Mouse (Mus musculus): Measurements from ENCODE around the gene Nfatc3. TPM values are rescaled to one million over a fixed set of nuclear protein-coding genes. Genes with fewer than 3 reads are reported as not detected.

The Nfatc3 gene
- polyA plus RNA-seq, 1 experiment: 78.3 TPM

- Histone ChIP-seq H3K4me1 (ENCODE audit: control insufficient read depth, insufficient read depth, low read length) (no peaks in the 10 kb centered on the region), H3K36me3 (ENCODE audit: control insufficient read depth, insufficient read depth, low read length, poor library complexity, severe bottlenecking) (no peaks in the 10 kb centered on the region), H3K4me3 (ENCODE audit: low read depth, low read length) (no peak overlapping the region; the same call in 1 of the 2 replicates), H3K27ac (ENCODE audit: insufficient read depth, low read length) (no peak overlapping the region), H3K9me3 (replicated peaks; ENCODE audit: control insufficient read depth, insufficient read depth, low read length, poor library complexity, severe bottlenecking) (no peaks in the 10 kb centered on the region), H3K9ac (ENCODE audit: low read depth, poor library complexity, severe bottlenecking) (peak overlapping the region; percentile 73), H3K27me3 (ENCODE audit: control insufficient read depth, insufficient read depth, low read length, poor library complexity, severe bottlenecking) (no peaks in the 10 kb centered on the region)
- no peak for TF ChIP-seq POLR2A (IDR thresholded peaks at IDR 0.05; ENCODE audit: insufficient read depth, low read length)
- TF ChIP-seq EP300 (IDR thresholded peaks at IDR 0.05; ENCODE audit: insufficient read depth, low read depth, low read length): no peak
- TF ChIP-seq CTCF (IDR thresholded peaks at IDR 0.05; ENCODE audit: low read depth, low read length): no peak
Observed at GRCm38 (mm10) chr8:106060521-106060920, 1.9 kb downstream of the Nfatc3 start.

GRCm38 (mm10) chr8:106061686-106062085 is 3.0 kb downstream of the Nfatc3 start:
- no peak overlapping the region for H3K9ac ChIP-seq (ENCODE audit: low read depth, poor library complexity, severe bottlenecking)
- no peaks in the 10 kb centered on the region for H3K27me3 ChIP-seq (ENCODE audit: control insufficient read depth, insufficient read depth, low read length, poor library complexity, severe bottlenecking)
- no peak overlapping the region for H3K4me3 ChIP-seq (ENCODE audit: low read depth, low read length)
- no peak overlapping the region for H3K27ac ChIP-seq (ENCODE audit: insufficient read depth, low read length)
- no peaks in the 10 kb centered on the region for H3K36me3 ChIP-seq (ENCODE audit: control insufficient read depth, insufficient read depth, low read length, poor library complexity, severe bottlenecking)
- H3K4me1 ChIP-seq (ENCODE audit: control insufficient read depth, insufficient read depth, low read length): no peaks in the 10 kb centered on the region
- TF ChIP-seq EP300 (IDR thresholded peaks at IDR 0.05; ENCODE audit: insufficient read depth, low read depth, low read length) (no peak), POLR2A (IDR thresholded peaks at IDR 0.05; ENCODE audit: insufficient read depth, low read length) (no peak), CTCF (IDR thresholded peaks at IDR 0.05; ENCODE audit: low read depth, low read length) (no peak)
- H3K9me3 ChIP-seq (replicated peaks; ENCODE audit: control insufficient read depth, insufficient read depth, low read length, poor library complexity, severe bottlenecking): no peaks in the 10 kb centered on the region

DNA sequence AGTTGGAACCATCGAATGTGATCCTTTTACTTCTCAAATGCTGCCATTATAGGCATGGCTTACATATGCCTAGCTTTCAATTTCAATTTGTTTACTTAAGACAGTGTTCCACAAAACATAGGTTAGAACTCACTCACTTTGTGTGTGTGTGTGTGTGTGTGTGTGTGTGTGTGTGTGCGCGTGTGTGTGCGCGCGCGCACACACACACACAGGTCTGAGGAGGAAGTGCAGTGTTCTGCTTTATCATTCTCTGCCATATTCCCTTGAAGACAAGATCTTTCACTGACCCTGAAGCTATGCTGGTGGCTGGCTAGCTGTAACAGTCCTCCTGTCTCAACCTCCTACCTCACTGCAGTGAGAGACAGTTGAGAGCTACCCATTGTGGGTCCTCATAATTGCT is 4.4 kb downstream of the Nfatc3 start:
- Histone ChIP-seq H3K4me3 (ENCODE audit: low read depth, low read length) (no peak overlapping the region), H3K27ac (ENCODE audit: insufficient read depth, low read length) (no peak overlapping the region), H3K4me1 (ENCODE audit: control insufficient read depth, insufficient read depth, low read length) (no peaks in the 10 kb centered on the region), H3K9me3 (replicated peaks; ENCODE audit: control insufficient read depth, insufficient read depth, low read length, poor library complexity, severe bottlenecking) (no peaks in the 10 kb centered on the region), H3K27me3 (ENCODE audit: control insufficient read depth, insufficient read depth, low read length, poor library complexity, severe bottlenecking) (no peaks in the 10 kb centered on the region), H3K9ac (ENCODE audit: low read depth, poor library complexity, severe bottlenecking) (no peak overlapping the region), H3K36me3 (ENCODE audit: control insufficient read depth, insufficient read depth, low read length, poor library complexity, severe bottlenecking) (no peaks in the 10 kb centered on the region)
- no peak for TF ChIP-seq EP300 (IDR thresholded peaks at IDR 0.05; ENCODE audit: insufficient read depth, low read depth, low read length)

DNA sequence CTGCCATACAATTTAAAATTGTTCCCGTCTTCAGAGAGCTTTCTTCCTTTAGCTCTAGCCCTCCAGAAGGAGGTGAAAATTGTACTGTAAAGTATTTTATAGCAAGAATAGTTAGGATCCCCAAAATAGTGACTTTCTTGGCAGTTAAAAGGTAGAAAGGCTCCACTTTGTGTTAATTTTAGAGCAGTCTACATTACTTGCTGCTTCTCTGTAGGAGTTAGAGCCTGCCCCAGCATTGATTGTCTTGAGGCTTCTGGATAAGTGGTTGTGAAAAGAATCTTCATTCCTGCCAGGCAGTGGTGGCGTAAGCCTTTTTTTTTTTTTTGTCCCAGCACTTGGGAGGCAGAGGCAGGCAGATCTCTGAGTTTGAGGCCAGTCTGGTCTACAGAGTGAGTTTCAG is 8.1 kb downstream of the Nfatc3 start:
- H3K4me3 ChIP-seq (ENCODE audit: low read depth, low read length): no peak overlapping the region
- H3K36me3 ChIP-seq (ENCODE audit: control insufficient read depth, insufficient read depth, low read length, poor library complexity, severe bottlenecking): no peaks in the 10 kb centered on the region; the same call in 1 of the 2 replicates
- H3K9ac ChIP-seq (ENCODE audit: low read depth, poor library complexity, severe bottlenecking): no peak overlapping the region
- H3K27ac ChIP-seq (ENCODE audit: insufficient read depth, low read length): no peak overlapping the region
- TF ChIP-seq EP300 (IDR thresholded peaks at IDR 0.05; ENCODE audit: insufficient read depth, low read depth, low read length) (no peak), POLR2A (IDR thresholded peaks at IDR 0.05; ENCODE audit: insufficient read depth, low read length) (no peak), CTCF (IDR thresholded peaks at IDR 0.05; ENCODE audit: low read depth, low read length) (no peak)
- H3K4me1 ChIP-seq (ENCODE audit: control insufficient read depth, insufficient read depth, low read length): peaks cover 1% of the 10 kb centered on the region
- no peaks in the 10 kb centered on the region for H3K9me3 ChIP-seq (replicated peaks; ENCODE audit: control insufficient read depth, insufficient read depth, low read length, poor library complexity, severe bottlenecking)
- H3K27me3 ChIP-seq (ENCODE audit: control insufficient read depth, insufficient read depth, low read length, poor library complexity, severe bottlenecking): no peaks in the 10 kb centered on the region

GRCm38 (mm10) chr8:106069565-106069964 is 10.9 kb downstream of the Nfatc3 start:
- Histone ChIP-seq H3K4me3 (ENCODE audit: low read depth, low read length) (no peak overlapping the region), H3K27ac (ENCODE audit: insufficient read depth, low read length) (no peak overlapping the region), H3K27me3 (ENCODE audit: control insufficient read depth, insufficient read depth, low read length, poor library complexity, severe bottlenecking) (no peaks in the 10 kb centered on the region), H3K36me3 (ENCODE audit: control insufficient read depth, insufficient read depth, low read length, poor library complexity, severe bottlenecking) (no peaks in the 10 kb centered on the region; the same call in 1 of the 2 replicates), H3K9ac (ENCODE audit: low read depth, poor library complexity, severe bottlenecking) (no peak overlapping the region), H3K4me1 (ENCODE audit: control insufficient read depth, insufficient read depth, low read length) (peaks cover 1% of the 10 kb centered on the region), H3K9me3 (replicated peaks; ENCODE audit: control insufficient read depth, insufficient read depth, low read length, poor library complexity, severe bottlenecking) (no peaks in the 10 kb centered on the region)
- no peak for TF ChIP-seq POLR2A (IDR thresholded peaks at IDR 0.05; ENCODE audit: insufficient read depth, low read length)
- TF ChIP-seq EP300 (IDR thresholded peaks at IDR 0.05; ENCODE audit: insufficient read depth, low read depth, low read length): no peak
- TF ChIP-seq CTCF (IDR thresholded peaks at IDR 0.05; ENCODE audit: low read depth, low read length): no peak

GRCm38 (mm10) chr8:106072113-106072512 is 13.5 kb downstream of the Nfatc3 start:
- Histone ChIP-seq H3K36me3 (ENCODE audit: control insufficient read depth, insufficient read depth, low read length, poor library complexity, severe bottlenecking) (no peaks in the 10 kb centered on the region; the same call in 1 of the 2 replicates), H3K4me3 (ENCODE audit: low read depth, low read length) (no peak overlapping the region), H3K27ac (ENCODE audit: insufficient read depth, low read length) (no peak overlapping the region), H3K9me3 (replicated peaks; ENCODE audit: control insufficient read depth, insufficient read depth, low read length, poor library complexity, severe bottlenecking) (no peaks in the 10 kb centered on the region), H3K4me1 (ENCODE audit: control insufficient read depth, insufficient read depth, low read length) (peaks cover 1% of the 10 kb centered on the region), H3K9ac (ENCODE audit: low read depth, poor library complexity, severe bottlenecking) (no peak overlapping the region), H3K27me3 (ENCODE audit: control insufficient read depth, insufficient read depth, low read length, poor library complexity, severe bottlenecking) (no peaks in the 10 kb centered on the region)
- no peak for TF ChIP-seq POLR2A (IDR thresholded peaks at IDR 0.05; ENCODE audit: insufficient read depth, low read length)
- TF ChIP-seq EP300 (IDR thresholded peaks at IDR 0.05; ENCODE audit: insufficient read depth, low read depth, low read length): no peak
- TF ChIP-seq CTCF (IDR thresholded peaks at IDR 0.05; ENCODE audit: low read depth, low read length): no peak
